Mouse (Mus musculus): ENCODE data around the gene Xdh. TPM values are rescaled to one million over a fixed set of nuclear protein-coding genes. Genes with fewer than 3 reads are reported as not detected.

Xdh gene
- polyA plus RNA-seq, 1 experiment = 0.36 TPM

GRCm38 (mm10) chr17:73964856-73965255 lies 14.9 kb upstream of the Xdh start:
- TF ChIP-seq CTCF (IDR thresholded peaks at IDR 0.05; ENCODE audit: borderline replicate concordance, extremely low read depth, insufficient read depth, insufficient read length) (no peak), POLR2A (IDR thresholded peaks at IDR 0.05; ENCODE audit: borderline replicate concordance, extremely low read depth, insufficient read depth, insufficient read length, poor library complexity, severe bottlenecking) (no peak)
- DNase-seq (ENCODE audit: low read depth) = no peak

- TF ChIP-seq CTCF (IDR thresholded peaks at IDR 0.05; ENCODE audit: borderline replicate concordance, extremely low read depth, insufficient read depth, insufficient read length) = no peak
- TF ChIP-seq POLR2A (IDR thresholded peaks at IDR 0.05; ENCODE audit: borderline replicate concordance, extremely low read depth, insufficient read depth, insufficient read length, poor library complexity, severe bottlenecking) = no peak
- DNase-seq (ENCODE audit: low read depth) = no peak
Observed at GRCm38 (mm10) chr17:73962628-73963043, 12.6 kb upstream of the Xdh start.

- TF ChIP-seq CTCF (IDR thresholded peaks at IDR 0.05; ENCODE audit: borderline replicate concordance, extremely low read depth, insufficient read depth, insufficient read length) (no peak), POLR2A (IDR thresholded peaks at IDR 0.05; ENCODE audit: borderline replicate concordance, extremely low read depth, insufficient read depth, insufficient read length, poor library complexity, severe bottlenecking) (no peak)
- no peak for DNase-seq (ENCODE audit: low read depth)
Observed at GRCm38 (mm10) chr17:73961801-73962403, 11.9 kb upstream of the Xdh start.

GRCm38 (mm10) chr17:73960745-73961144 lies 10.7 kb upstream of the Xdh start:
- no peak for DNase-seq (ENCODE audit: low read depth)
- no peak for TF ChIP-seq CTCF (IDR thresholded peaks at IDR 0.05; ENCODE audit: borderline replicate concordance, extremely low read depth, insufficient read depth, insufficient read length)
- no peak for TF ChIP-seq POLR2A (IDR thresholded peaks at IDR 0.05; ENCODE audit: borderline replicate concordance, extremely low read depth, insufficient read depth, insufficient read length, poor library complexity, severe bottlenecking)

- no peak for TF ChIP-seq POLR2A (IDR thresholded peaks at IDR 0.05; ENCODE audit: borderline replicate concordance, extremely low read depth, insufficient read depth, insufficient read length, poor library complexity, severe bottlenecking)
- TF ChIP-seq CTCF (IDR thresholded peaks at IDR 0.05; ENCODE audit: borderline replicate concordance, extremely low read depth, insufficient read depth, insufficient read length) = no peak
- no peak for DNase-seq (ENCODE audit: low read depth)
Observed at GRCm38 (mm10) chr17:73952103-73952521, 2.1 kb upstream of the Xdh start.

GRCm38 (mm10) chr17:73950970-73951369 lies 974 bp upstream of the Xdh start:
- no peak for TF ChIP-seq POLR2A (IDR thresholded peaks at IDR 0.05; ENCODE audit: borderline replicate concordance, extremely low read depth, insufficient read depth, insufficient read length, poor library complexity, severe bottlenecking)
- TF ChIP-seq CTCF (IDR thresholded peaks at IDR 0.05; ENCODE audit: borderline replicate concordance, extremely low read depth, insufficient read depth, insufficient read length) = no peak
- DNase-seq (ENCODE audit: low read depth) = no peak

GRCm38 (mm10) chr17:73949498-73949897 lies 498 bp downstream of the Xdh start:
- DNase-seq (ENCODE audit: low read depth) = peak; percentile 47

GRCm38 (mm10) chr17:73948801-73949200 lies 1.2 kb downstream of the Xdh start:
- no peak for TF ChIP-seq POLR2A (IDR thresholded peaks at IDR 0.05; ENCODE audit: borderline replicate concordance, extremely low read depth, insufficient read depth, insufficient read length, poor library complexity, severe bottlenecking)
- TF ChIP-seq CTCF (IDR thresholded peaks at IDR 0.05; ENCODE audit: borderline replicate concordance, extremely low read depth, insufficient read depth, insufficient read length) = no peak
- no peak for DNase-seq (ENCODE audit: low read depth)

More at GRCm38 (mm10) chr17:73949498-73949897, 498 bp downstream of the Xdh start:
- TF ChIP-seq CTCF (IDR thresholded peaks at IDR 0.05; ENCODE audit: borderline replicate concordance, extremely low read depth, insufficient read depth, insufficient read length) = no peak
- TF ChIP-seq POLR2A (IDR thresholded peaks at IDR 0.05; ENCODE audit: borderline replicate concordance, extremely low read depth, insufficient read depth, insufficient read length, poor library complexity, severe bottlenecking) = no peak

- peak; percentile 30 for DNase-seq (ENCODE audit: low read depth)
- no peak for TF ChIP-seq POLR2A (IDR thresholded peaks at IDR 0.05; ENCODE audit: borderline replicate concordance, extremely low read depth, insufficient read depth, insufficient read length, poor library complexity, severe bottlenecking)
- TF ChIP-seq CTCF (IDR thresholded peaks at IDR 0.05; ENCODE audit: borderline replicate concordance, extremely low read depth, insufficient read depth, insufficient read length) = no peak
Observed at GRCm38 (mm10) chr17:73948039-73948438, 2.0 kb downstream of the Xdh start.

GRCm38 (mm10) chr17:73946856-73947255 lies 3.1 kb downstream of the Xdh start:
- TF ChIP-seq POLR2A (IDR thresholded peaks at IDR 0.05; ENCODE audit: borderline replicate concordance, extremely low read depth, insufficient read depth, insufficient read length, poor library complexity, severe bottlenecking) (no peak), CTCF (IDR thresholded peaks at IDR 0.05; ENCODE audit: borderline replicate concordance, extremely low read depth, insufficient read depth, insufficient read length) (no peak)

GRCm38 (mm10) chr17:73944661-73945060 lies 5.3 kb downstream of the Xdh start:
- TF ChIP-seq POLR2A (IDR thresholded peaks at IDR 0.05; ENCODE audit: borderline replicate concordance, extremely low read depth, insufficient read depth, insufficient read length, poor library complexity, severe bottlenecking) (no peak), CTCF (IDR thresholded peaks at IDR 0.05; ENCODE audit: borderline replicate concordance, extremely low read depth, insufficient read depth, insufficient read length) (no peak)
- DNase-seq (ENCODE audit: low read depth) = no peak

More at GRCm38 (mm10) chr17:73946856-73947255, 3.1 kb downstream of the Xdh start:
- no peak for DNase-seq (ENCODE audit: low read depth)

- TF ChIP-seq POLR2A (IDR thresholded peaks at IDR 0.05; ENCODE audit: borderline replicate concordance, extremely low read depth, insufficient read depth, insufficient read length, poor library complexity, severe bottlenecking) (no peak), CTCF (IDR thresholded peaks at IDR 0.05; ENCODE audit: borderline replicate concordance, extremely low read depth, insufficient read depth, insufficient read length) (no peak)
- DNase-seq (ENCODE audit: low read depth) = no peak
Observed at GRCm38 (mm10) chr17:73942268-73942962, 7.6 kb downstream of the Xdh start.
